Mouse (Mus musculus): ENCODE data around the gene Gper1.

GRCm38 (mm10) chr5:139449161-139449791 lies 26.3 kb downstream of the Gper1 start:
- TF ChIP-seq POLR2A (IDR thresholded peaks at IDR 0.05; ENCODE audit: control insufficient read depth, low read depth, low read length) (no peak), CTCF (IDR thresholded peaks at IDR 0.05; ENCODE audit: control insufficient read depth, insufficient read depth, insufficient replicate concordance, low read depth, low read length) (no peak)
